Mouse (Mus musculus): ENCODE results near the gene Ppp1r1a.

The Ppp1r1a gene

DNA sequence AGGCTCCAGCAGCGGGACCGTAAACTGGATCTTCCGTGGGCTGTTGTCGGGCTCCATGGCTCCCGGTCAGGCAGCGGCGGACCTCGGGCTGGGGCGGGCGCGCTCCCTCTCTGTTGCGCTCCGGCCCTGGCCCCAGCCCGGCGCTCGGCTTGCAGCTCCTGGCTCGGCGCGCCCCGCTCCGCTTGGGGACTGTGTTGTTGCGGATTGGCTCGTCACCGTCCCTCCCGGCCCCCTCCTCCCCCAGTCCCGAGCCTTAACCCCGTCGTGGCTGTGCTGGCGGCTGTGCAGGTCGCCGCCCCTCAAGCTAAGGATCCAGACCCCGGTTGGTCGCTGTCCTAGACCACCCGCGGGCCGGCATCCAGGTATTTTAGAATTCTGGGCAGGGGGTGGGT lies at the start of gene Ppp1r1a:
Gene Ppp1r1a (minus strand): TSS at position 182 of the 392 bp plus-strand sequence.
- in situ Hi-C loops (cut with MseI, MboI) = no loop called here

DNA sequence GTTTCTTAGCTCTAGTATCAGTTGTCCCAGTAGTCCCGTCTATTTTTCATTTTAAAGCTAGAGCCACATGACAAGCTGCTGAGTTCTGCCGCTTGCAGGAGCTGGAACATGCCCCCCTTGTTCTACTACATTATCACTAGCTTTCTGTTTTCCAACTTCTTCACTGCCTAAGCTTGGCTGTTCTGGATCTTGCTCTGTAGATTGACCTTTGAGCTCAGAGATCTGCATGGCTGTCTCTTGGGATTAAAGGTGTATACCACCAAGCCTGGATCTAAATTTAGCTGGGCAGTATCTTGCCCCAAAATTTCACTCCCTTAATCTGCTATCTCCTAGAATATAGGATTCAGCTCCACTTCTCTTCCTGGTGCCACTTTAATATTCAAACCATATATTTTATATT lies 48.1 kb upstream of the Ppp1r1a start:
- in situ Hi-C loops (cut with MseI, MboI) = no loop called here

DNA sequence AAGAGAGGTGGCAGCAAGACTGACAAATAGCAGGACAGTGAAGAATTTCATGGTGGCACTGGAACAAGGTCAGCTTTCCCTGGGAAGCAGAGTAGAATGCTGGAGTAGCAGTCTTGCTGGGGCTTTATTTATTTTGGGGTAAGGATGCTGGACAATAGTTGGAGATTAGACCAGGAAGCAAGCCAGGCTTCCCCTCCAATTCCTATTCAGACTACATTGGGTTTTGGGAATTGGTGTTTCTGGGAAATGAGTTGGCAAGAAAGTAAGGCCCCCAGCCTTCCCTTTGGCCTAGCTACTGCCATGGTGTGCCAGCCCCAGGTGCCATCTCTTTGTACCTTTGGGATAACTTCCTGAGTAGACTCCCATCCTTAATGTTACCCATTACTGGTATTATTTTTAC lies 27.2 kb upstream of the Ppp1r1a start, which contains the start of gene Glycam1:
Gene Glycam1 (minus strand): TSS at position 101 of the 400 bp plus-strand sequence.
- in situ Hi-C loops (cut with MseI, MboI) = no loop called here

DNA sequence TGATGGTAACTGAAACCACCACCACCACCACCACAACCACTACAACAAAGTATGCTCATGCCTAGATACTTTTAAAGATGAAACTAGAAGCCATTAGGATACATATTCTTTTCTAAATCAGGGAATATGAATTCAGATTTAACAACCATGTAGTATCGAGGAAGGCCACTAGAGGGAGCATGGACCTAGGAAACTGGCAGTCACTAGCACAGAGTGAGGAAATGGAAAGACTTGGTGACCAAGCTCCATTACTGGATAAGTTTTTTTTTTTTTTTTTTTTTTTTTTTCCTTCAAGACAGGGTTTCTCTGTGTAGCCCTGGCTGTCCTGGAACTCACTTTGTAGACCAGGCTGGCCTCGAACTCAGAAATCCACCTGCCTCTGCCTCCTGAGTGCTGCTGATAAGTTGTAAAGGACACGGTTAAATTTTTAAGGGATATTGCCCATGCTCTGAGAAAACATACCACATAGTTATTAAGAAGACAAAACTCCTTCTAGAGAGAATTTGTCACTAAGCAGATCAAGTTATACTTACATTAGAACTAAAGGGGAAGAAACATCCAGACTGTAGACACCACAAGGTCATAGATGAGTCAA lies 14.4 kb upstream of the Ppp1r1a start:
- in situ Hi-C loops (cut with MseI, MboI) = loop anchor here in 1 of 2 experiments (5.0 kb wide), 1 partner anchor 70 kb away; no protein-coding TSS in a partner anchor

DNA sequence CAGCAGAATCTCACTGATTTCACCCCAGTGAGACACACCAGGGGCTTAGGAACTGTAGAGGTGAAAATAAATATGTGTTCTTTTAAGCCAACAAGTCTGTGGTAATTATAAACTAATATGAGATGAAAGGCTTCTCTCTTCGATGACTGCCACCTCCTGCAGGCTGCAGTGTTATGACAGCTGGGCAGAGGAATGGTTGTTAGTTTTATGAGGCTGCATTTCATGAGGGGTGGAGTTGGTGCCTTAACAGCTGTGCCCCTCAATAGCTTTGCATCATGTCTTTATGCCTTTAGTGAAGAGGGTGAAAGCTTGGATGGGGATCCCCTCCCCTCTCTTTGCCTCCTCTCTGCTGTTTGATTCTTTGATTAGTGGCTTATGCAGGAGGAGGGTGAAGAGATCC lies 13.2 kb upstream of the Ppp1r1a start:
- in situ Hi-C loops (cut with MseI, MboI) = loop anchor here in 1 of 2 experiments (5.0 kb wide), 1 partner anchor 69 kb away; no protein-coding TSS in a partner anchor

DNA sequence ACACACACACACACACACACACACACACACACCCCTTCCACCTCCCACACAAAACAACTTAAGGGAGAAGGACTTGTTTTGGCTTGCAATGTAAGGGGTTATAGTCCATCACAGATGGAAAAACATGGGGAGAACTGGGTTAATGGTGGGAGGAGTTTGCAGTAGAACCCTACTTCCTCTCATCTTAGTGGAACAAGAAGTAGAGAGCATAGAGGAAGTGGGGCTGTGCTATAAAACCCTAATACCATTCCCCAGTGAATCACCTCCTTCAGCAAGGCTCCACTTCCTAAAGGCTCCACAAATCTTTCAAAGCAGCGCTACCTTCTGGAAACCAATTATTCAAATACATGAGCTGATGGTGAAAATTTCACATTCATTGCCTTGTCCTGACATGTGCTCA lies 11.7 kb upstream of the Ppp1r1a start:
- in situ Hi-C loops (cut with MseI, MboI) = no loop called here

DNA sequence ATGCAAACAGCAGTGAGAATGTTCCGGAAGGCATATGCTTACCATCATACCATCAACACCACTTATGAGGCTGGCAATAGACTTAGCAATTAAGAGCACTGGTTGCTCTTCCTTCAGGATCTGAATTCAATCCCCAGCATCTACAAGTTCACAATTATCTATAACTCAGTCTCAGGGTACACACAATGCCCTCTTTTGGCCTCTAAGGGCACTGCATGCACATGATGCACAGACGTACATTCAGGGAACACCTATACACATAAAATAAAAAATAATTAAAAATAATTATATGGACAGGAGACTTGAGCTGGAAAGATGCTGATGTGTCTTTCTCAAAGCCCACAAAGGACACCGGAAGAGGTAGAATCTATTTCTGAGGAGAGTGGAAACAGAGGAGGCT lies 10.2 kb upstream of the Ppp1r1a start:
- in situ Hi-C loops (cut with MseI, MboI) = no loop called here

DNA sequence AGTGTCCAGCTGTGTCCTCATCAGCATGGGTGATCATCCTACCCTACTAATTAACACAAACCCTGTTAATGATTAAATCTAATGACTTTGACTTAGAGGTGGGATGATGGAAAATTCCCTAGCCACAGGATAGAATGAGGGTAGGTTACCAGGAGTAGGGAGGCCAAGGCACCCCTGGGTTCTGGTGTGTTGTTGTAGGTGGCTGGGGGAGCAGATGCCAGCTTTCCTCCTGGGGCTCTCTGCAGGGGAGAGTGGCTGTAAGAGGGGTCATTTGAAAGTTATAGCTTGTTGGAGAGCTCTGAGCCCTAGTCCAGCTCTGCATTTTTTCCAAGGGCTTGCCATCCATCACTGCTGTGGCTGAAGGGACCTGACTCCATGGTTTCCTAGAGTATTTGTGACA lies 4.7 kb upstream of the Ppp1r1a start:
- in situ Hi-C loops (cut with MseI, MboI) = no loop called here

DNA sequence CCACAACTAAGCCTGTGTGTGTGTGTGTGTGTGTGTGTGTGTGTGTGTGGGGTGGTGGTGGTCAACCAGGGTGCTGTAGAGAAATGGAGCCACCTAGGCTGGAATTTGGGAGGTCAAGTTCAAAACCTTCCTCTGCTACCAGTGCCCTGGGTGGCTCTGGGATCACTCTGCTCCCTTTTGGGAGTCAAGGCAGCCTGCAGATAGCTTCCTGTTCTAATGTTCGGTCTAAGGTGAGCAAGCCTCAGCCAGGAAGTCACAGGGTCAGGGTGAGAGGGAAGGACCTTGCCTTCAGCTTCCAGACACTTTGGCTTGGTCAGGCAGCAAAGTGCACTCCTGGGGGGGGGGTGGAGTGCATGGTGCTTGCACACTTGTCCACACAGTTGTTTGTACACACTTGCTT lies 2.8 kb upstream of the Ppp1r1a start:
- in situ Hi-C loops (cut with MseI, MboI) = no loop called here

DNA sequence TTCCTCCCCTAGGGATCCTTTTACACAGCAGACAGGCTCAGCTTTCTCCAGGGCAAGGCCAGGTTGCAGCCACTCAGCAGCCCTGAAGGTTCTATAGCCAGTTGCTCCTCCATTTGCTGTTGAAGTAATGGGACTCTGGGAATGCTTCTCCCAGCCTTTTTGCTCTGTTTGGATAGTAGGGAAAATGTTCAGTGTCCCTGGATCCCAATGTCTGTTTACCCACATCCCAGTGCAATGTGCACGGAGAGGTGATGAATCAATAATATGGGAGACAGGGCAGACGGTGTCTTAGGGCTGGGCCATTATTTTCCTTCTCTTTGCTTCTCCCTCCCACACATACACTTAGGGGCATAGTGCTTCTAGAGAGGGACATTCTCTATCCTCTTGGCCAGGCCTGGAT lies 1.5 kb upstream of the Ppp1r1a start:
- in situ Hi-C loops (cut with MseI, MboI) = no loop called here

DNA sequence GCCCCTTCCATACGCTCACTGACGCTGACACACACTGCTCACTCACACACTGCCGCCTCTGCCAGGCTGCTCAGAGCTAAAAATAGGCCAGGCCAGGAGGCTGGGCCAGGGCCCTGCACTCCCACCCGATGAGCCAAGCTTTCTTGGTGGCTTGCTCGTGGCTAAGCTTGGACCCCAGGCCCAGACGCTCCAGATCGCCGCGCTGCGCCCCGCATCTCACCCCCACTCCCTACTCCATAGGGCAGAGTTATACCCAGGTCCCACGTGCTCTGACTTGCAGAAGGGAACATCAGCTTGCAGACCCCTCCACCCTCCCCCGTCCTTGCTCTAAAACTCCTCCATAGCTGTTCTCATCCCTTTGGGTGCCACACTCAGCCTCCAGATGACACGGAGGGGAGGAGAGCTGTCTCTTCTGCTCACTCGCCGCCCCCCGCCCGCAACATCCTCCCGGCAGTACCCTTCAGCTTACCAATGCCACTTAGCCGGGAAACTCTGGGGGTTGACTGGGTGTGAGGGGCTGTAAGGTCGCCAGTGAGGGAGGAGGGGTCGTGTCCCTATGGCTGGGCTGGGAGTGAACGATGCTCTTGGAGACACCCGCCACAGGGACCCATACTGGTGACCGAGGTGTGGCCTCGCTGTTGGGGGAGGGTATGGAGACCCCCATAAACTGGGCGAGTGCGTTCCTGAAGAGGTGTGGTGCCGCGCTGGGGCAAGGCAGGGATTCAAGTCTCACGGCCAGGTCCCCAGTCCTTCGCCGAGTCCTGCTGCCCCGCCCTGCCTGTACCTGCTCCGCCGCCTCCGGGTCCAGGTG lies 587 bp downstream of the Ppp1r1a start:
- in situ Hi-C loops (cut with MseI, MboI) = no loop called here

DNA sequence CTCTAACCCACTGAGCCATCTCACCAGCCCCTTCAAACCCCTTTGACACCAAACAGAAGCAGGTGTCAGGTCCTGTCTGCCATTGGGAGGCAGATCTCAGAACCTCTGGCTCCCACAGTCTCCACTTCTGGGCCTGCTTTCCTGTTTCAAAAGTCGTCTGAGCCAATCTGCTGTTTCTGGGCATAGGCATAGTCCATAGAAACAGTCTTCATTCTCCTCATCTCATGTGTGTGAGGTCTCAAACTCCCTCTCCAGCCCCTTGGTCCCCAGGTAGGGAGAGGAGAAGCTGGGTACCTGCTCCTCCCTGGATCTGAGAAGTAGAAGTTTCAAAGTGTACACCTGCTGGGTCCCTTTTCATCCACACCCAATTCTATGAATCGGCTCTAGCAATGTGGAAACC lies 1.3 kb downstream of the Ppp1r1a start:
- in situ Hi-C loops (cut with MseI, MboI) = no loop called here

DNA sequence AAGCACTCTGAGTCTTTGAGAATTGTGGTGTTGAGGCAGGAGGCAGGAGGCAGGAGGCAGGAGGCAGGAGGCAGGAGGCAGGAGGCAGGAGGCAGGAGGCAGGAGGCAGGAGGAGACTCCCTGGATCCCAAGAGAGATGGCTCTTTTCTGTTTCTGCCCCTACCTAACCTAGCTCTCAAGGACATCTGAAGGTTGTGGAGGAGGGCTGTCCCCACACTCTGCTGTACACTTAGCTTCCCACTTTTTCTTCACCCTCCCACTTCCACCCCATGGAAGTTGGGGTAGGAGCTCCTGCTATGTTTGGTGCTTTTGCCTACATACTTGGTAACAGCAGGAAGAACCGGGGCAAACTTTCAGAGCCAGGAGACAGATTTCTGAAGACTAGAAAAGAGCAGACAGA lies 2.0 kb downstream of the Ppp1r1a start:
- in situ Hi-C loops (cut with MseI, MboI) = no loop called here

DNA sequence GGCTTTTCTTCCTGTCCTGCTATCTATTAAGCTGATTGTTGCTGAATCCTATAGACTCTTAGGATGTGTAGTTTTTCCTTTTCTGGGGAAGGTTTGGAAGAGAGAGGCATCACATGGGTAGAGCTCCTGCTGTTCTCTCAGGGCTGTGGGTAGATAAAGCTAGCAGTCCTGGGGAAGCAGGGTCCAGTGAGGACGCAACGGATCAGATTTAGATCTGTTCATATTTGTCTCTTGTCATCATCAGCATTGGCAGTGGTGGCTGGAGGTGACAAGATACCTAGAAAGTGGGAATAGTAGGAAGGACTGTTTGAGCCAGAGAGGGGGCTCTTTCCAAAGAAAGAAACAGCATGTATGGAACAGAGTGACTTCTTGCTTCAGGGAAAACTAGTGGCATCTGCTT lies 2.8 kb downstream of the Ppp1r1a start:
- in situ Hi-C loops (cut with MseI, MboI) = no loop called here

DNA sequence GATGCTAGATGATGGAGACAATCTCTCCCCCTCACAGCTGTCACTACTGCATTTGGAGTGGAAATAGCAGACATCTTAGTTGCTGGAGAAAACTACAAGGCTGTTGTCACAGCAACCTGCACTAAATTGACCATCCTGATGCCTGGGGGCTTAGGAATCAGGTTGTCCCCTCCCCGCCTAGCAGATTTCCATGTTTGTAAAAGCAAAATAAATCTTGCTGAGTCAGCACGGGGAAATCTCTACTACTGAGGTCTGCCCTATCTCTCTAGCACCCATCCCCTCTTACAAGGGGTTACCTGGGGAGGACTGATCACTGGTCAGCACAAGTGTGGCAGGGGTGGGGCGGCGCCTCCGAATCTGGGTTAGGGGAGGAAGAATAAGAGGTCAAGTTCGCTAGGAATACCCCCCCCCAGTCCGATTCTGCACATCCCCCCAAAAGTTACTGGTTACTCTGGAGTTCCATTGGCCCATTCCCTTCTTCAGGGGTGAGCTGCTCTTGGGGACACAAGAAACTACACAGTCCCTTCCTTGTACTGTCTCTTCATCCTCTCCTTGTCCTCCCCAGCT lies 3.7 kb downstream of the Ppp1r1a start:
- in situ Hi-C loops (cut with MseI, MboI) = no loop called here

DNA sequence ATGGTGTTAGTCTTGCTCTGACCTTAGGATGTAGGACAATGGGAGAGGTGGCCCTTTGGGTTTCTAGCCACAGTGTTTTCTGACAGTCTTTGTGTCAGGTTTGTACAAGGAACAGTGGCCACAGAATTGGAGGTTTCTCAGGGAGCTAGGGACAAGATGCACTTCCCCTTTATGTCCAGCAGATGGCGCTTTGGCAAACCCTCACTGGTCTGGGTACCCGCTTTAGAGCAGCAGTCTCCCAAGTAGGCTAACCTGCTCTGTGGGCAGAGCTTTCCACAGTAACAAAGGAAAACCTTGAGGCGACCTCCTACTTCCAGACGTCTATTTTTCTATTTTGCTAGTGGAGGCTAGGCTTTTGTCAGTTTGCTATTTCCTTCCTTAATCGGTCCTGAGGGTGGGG lies 7.4 kb downstream of the Ppp1r1a start:
- in situ Hi-C loops (cut with MseI, MboI) = no loop called here

DNA sequence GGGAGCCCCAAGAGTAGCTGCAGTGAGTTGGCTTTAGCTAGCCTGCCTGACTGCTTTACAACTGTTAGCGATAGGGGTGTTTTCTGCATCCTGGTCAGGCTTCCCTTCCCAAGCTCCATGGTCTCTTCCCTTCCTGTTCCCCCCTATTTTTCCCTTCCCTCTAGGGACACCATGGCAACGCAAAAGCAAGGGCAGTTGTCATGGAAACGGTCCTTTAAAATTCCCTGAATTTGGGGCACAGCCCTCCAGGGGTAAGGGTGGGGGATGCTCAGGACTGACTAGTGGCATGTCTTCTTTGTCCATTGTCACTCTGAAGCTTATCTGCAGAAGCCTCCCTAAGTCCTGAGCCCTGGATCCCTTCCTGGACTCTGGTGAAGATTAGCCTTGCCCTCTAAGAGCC lies 14.6 kb downstream of the Ppp1r1a start:
- in situ Hi-C loops (cut with MseI, MboI) = no loop called here

DNA sequence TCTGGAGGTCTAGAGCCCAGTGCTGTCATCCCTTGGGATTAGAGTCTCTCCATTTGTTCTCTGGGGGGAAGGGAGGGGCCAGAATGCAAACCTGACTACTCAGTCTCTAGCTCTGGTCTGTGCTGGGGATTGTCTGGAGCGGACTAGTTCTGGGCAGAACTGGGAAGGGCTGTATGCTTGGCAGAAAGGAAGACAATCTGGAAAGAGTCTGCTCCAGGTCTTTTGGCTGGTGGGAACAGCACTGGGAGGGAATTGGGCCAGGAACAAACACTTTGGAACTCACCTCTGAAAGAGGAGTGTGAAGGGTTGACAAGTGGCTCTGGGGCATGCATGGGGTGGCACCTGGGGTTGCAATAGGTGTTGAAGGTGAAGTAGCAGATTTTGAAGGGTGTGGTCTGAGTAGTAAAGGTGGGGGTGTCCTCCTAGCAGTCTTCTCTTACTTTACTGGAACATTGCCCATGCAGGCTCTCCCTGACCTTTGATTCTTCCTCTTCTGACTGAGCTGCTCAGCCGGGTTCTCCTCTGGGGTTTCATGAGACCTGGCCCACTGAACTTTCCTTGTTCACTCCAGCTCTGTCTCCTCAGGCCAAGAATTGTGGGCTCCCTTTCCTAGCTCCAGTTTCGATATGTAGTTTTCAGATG lies 15.2 kb downstream of the Ppp1r1a start:
- in situ Hi-C loops (cut with MseI, MboI) = no loop called here

DNA sequence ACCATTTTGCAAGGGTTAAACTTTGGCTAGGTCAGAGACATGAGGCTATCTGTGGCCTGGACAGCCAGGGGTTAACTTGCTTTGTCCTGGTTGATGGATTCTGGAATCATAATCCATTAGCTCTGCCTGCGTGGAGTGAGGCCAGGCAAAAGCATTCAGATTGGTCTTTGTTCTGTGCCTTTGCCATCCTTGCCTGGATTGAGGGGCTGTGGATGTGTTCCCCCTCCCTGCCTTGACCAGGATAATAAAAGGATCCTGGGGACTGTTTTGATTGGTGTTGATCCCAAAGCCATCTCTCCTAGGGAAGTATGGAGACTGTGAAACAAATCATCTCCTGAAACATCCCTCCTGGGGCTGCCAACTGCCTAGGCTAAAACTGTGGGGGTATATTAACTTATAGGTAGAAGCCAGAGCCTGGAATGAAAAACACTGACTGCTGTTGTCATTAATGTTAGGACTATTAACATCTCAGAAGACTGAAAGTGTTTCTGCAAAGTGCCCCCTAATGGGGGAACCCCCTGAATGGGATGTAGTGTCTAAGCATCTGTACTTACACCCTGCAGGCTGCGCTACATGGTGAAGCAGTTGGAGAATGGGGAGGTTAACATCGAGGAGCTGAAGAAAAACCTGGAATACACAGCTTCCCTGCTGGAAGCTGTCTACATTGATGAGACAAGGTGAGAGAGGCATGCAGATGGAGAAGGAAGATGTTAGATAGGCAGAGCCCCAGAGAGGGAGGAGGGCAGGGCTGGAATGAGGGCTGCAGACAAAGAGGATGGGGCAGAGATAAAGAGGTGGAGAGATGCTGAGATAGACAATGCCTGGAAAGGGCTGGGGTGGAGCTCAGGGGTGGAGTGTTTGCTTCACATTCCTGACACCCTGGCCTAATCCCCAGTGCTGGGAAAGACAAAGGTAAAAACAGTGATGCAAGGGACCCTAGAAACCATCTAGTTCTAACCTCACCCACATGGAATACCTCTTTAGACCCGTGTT lies 18.1 kb downstream of the Ppp1r1a start:
- in situ Hi-C loops (cut with MseI, MboI) = no loop called here

DNA sequence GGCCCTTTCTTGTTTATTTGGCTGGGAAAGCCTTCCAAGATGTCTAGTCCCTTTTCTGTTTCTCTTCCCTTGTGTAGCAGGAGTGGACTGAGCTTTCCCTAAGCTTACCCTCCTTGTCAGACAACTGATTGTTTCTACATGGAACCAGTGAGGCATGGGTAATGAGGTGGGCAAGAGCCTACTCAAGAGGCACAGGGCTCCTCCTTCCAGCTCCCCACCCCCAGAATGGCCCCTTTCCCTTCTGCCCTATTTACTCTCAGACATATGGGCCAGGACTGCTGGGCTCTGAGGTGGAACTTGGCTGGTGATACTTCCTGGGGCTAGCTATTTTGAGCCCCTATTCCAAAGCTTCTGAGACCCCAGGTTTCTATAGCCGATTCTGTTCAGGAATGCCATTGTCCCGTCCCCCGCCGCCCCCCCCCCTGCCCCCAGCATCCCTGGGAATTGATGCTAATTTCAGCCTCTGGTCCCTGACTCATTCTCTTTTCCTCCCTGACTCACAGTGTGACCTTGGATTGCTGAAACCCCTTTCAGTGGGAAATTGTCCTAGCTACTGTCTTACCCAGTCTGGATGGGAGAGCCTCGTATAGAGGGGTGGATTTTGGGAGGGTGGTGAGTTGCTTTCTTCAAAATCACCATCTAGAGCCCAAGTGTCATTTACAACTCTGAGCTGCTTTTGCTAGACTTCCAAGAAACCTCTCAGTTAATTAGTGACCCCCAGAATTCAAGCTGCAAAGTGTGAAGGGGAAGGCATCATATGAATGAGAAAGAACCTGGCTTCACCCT lies 19.0 kb downstream of the Ppp1r1a start:
- in situ Hi-C loops (cut with MseI, MboI) = no loop called here
